ENCODE assay signal across 28 mouse cellular contexts in the genomic region with DNA sequence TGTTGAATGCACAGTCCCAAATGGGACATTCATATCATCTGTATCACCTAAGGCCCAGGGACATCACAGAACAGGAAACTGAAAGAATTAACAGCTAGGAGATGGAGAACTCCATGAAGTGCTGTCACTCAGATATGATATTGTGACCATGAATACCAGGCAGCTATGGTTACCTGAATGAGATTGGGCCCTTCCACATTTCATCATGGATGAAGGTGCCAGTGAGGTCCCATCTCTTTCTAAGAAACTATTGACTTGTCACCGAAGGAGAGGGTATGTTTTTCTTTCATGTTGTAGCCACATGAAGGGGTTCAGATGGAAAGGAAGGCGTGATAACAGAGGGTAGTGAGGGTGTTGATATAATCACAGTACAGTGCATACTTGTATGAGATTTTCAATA.
"Had no signal": no experiment of that assay in that cellular context is flagged by ENCODE, and none has a peak within 500 bp of the region (broad histone marks: within the 10 kb centered on the region; RNA-seq: fewer than 3 reads in every experiment).

No protein-coding gene starts in this region.

- H3K4me2 ChIP-seq: heart, embryonic 13.5 days; heart, embryonic 15.5 days; hindbrain, embryonic 13.5 days; hindbrain, embryonic 15.5 days; intestine, embryonic 15.5 days; kidney, embryonic 15.5 days; limb, embryonic 12.5 days; liver, embryonic 11.5 days; liver, embryonic 13.5 days; liver, embryonic 15.5 days had no signal

- H3K36me3 ChIP-seq: heart, embryonic 10.5 days; heart, embryonic 13.5 days; heart, embryonic 15.5 days; hindbrain, embryonic 13.5 days; hindbrain, embryonic 15.5 days; intestine, embryonic 15.5 days; kidney, embryonic 15.5 days; limb, embryonic 12.5 days; liver, embryonic 13.5 days; liver, embryonic 15.5 days had no signal

- H3K9me3 ChIP-seq: heart, embryonic 10.5 days; heart, embryonic 13.5 days; heart, embryonic 15.5 days; hindbrain, embryonic 13.5 days; hindbrain, embryonic 15.5 days; intestine, embryonic 15.5 days; kidney, embryonic 15.5 days; limb, embryonic 12.5 days; liver, embryonic 13.5 days; liver, embryonic 15.5 days had no signal

- H3K4me3 ChIP-seq: gastrocnemius, adult 2 months; heart, embryonic 10.5 days; heart, embryonic 13.5 days; heart, embryonic 15.5 days; hindbrain, embryonic 13.5 days; hindbrain, embryonic 15.5 days; intestine, embryonic 15.5 days; kidney, embryonic 15.5 days; limb, embryonic 12.5 days; liver, embryonic 13.5 days; liver, embryonic 15.5 days had no signal

- H3K27ac ChIP-seq: heart, embryonic 10.5 days; heart, embryonic 13.5 days; heart, embryonic 15.5 days; hindbrain, embryonic 13.5 days; hindbrain, embryonic 15.5 days; hindbrain, postnatal 0 days; intestine, embryonic 15.5 days; kidney, embryonic 15.5 days; kidney, postnatal 0 days; limb, embryonic 12.5 days; liver, embryonic 13.5 days; liver, embryonic 15.5 days had no signal

- H3K27me3 ChIP-seq: heart, embryonic 13.5 days; heart, embryonic 15.5 days; hindbrain, embryonic 13.5 days; hindbrain, embryonic 15.5 days; intestine, embryonic 15.5 days; kidney, embryonic 15.5 days; limb, embryonic 12.5 days; liver, embryonic 13.5 days had no signal

- DNase-seq: gastrocnemius, adult 2 months; gastrocnemius, postnatal 10 days; gastrocnemius, postnatal 25 days; heart, adult 18-20 months; heart, postnatal 14 days; heart, postnatal 36 days; kidney, adult 11 months; kidney, adult 2 months; kidney, adult 9 months; kidney, postnatal 14 days; kidney, postnatal 36 days; layer of hippocampus, adult 9-11 months; layer of hippocampus, postnatal 36 days; left cerebral cortex, postnatal 4 days; liver; liver, embryonic 13.5 days had no signal

- H3K4me1 ChIP-seq: heart, embryonic 10.5 days; hindbrain, embryonic 13.5 days; hindbrain, embryonic 15.5 days; kidney, embryonic 15.5 days; limb, embryonic 12.5 days; liver, embryonic 15.5 days had no signal

- ATAC-seq: hindbrain, postnatal 0 days; intestine, embryonic 15.5 days had no signal

- H3K9ac ChIP-seq: heart, embryonic 13.5 days; heart, embryonic 15.5 days; hindbrain, embryonic 13.5 days; hindbrain, embryonic 15.5 days; intestine, embryonic 15.5 days; kidney, embryonic 15.5 days; limb, embryonic 12.5 days; liver, embryonic 13.5 days; liver, embryonic 15.5 days had no signal
